Mouse (Mus musculus) thymus, adult 2 months (tissue): ENCODE results near the gene Cacng2. TPM values are rescaled to one million over a fixed set of nuclear protein-coding genes. Genes with fewer than 3 reads are reported as not detected.

ENCODE experiments used
- DNase-seq: peaks from one replicate; pipeline ENCODE4 v3.0.0; 2021
- H3K27ac ChIP-seq: fragments of 200-500 bp; 2 replicates; pipeline ENCODE4 v1.5.1; 2012; ENCODE audit warnings: low read length, control low read depth; ENCODE audit not compliant: control insufficient read depth, insufficient read depth
- H3K27me3 ChIP-seq: fragments of 200-500 bp; 2 replicates; pipeline ENCODE4 v1.6.1; 2012; ENCODE audit warnings: mild to moderate bottlenecking, low read length, moderate library complexity, mixed read lengths; ENCODE audit not compliant: control insufficient read depth, insufficient read depth
- H3K36me3 ChIP-seq: fragments of 200-500 bp; 2 replicates; pipeline ENCODE4 v1.6.1; 2012; ENCODE audit warnings: mild to moderate bottlenecking, low read length, moderate library complexity; ENCODE audit not compliant: control insufficient read depth, insufficient read depth
- H3K4me1 ChIP-seq: fragments of 200-500 bp; replicated peaks from 2 replicates; pipeline ENCODE4 v1.6.1; 2012; ENCODE audit warnings: low read length; ENCODE audit not compliant: control insufficient read depth, insufficient read depth
- H3K4me3 ChIP-seq: fragments of 200-500 bp; 2 replicates; pipeline ENCODE4 v1.5.1; 2012; ENCODE audit warnings: mild to moderate bottlenecking, low read length, control low read depth, moderate library complexity; ENCODE audit not compliant: control insufficient read depth, insufficient read depth
- CTCF ChIP-seq: fragments of 200-500 bp; IDR thresholded peaks from 2 replicates; pipeline ENCODE4 v1.5.1; 2012; ENCODE audit warnings: mild to moderate bottlenecking, control low read depth, low read length, moderate library complexity, borderline replicate concordance; ENCODE audit not compliant: control insufficient read depth, poor library complexity, insufficient read depth; ENCODE audit errors: extremely low read depth
- POLR2A ChIP-seq: fragments of 200-500 bp; IDR thresholded peaks from 2 replicates; pipeline ENCODE4 v1.6.1; 2012; ENCODE audit warnings: mild to moderate bottlenecking, low read length, control low read depth, moderate library complexity; ENCODE audit not compliant: control insufficient read depth, poor library complexity, insufficient read depth; ENCODE audit errors: extremely low read depth
- WGBS: fragments of 180-500 bp; shearing (Covaris S2); methylation state at CpG from one replicate; pipeline ENCODE4 v1.1.7; 2018; 5-methylcytosine and 5-hydroxymethylcytosine counted together
- polyA plus RNA-seq: library from polyadenylated mRNA; depleted of rRNA; stranded (reverse); fragments of >200 nt; gene quantifications from 2 replicates; pipeline ENCODE4 v1.2.3, GENCODE M21; 2012

Cacng2 gene
- polyA plus RNA-seq, 1 experiment = not detected

DNA sequence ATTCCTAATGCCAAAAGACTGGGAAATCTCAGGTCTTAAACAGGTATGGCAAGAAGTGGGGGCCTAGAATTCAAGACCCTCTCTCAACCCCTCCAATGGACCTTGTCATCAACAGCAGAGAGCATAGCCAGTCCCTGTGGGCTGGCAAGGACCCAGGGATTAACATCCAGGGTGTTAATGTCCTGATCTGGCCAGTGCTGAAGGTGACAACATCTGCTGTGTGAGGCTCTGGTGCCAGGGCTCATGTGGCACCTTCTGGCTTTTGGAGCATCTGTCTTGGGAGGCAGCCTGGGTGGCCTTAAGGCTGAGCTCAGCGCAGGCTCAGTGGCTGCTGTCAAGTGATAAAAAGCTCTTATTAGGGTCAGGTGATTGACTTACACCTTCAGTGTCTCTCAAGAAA, 62.9 kb downstream of the Cacng2 start:
- no peak for DNase-seq
- TF ChIP-seq POLR2A = no peak
- H3K36me3 ChIP-seq = no peaks in the 10 kb centered on the region
- no peak overlapping the region for H3K27ac ChIP-seq
- H3K27me3 ChIP-seq = no peaks in the 10 kb centered on the region
- WGBS = 78% methylated on average over 1 of the region's 1 CpGs
- no peaks in the 10 kb centered on the region for H3K4me1 ChIP-seq
- no peak overlapping the region for H3K4me3 ChIP-seq

DNA sequence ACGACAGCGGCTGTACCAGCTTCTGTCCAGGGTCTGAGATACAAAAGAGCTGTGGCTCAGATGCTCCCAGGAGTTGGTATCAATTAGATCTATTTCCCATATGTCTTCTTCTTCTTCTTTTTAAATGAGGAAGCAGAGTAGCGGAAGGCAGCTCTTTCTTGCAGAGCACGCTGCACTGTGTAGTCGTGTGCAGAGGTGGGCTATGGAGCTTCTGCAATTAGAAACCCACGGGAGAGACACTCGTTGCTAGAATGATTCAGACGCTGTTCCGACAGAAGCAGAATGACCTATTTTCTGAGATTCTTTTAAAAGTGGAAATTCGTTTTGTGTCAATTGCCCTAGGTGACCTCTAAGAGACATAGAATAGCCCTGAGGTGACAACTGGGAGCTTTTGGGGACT, 69.1 kb downstream of the Cacng2 start:
- no peak overlapping the region for H3K27ac ChIP-seq
- H3K4me3 ChIP-seq = no peak overlapping the region
- DNase-seq = no peak
- H3K36me3 ChIP-seq = no peaks in the 10 kb centered on the region
- H3K4me1 ChIP-seq = no peaks in the 10 kb centered on the region
- WGBS = 80% methylated on average over 10 of the region's 10 CpGs
- TF ChIP-seq CTCF (no peak), POLR2A (no peak)
- no peaks in the 10 kb centered on the region for H3K27me3 ChIP-seq

DNA sequence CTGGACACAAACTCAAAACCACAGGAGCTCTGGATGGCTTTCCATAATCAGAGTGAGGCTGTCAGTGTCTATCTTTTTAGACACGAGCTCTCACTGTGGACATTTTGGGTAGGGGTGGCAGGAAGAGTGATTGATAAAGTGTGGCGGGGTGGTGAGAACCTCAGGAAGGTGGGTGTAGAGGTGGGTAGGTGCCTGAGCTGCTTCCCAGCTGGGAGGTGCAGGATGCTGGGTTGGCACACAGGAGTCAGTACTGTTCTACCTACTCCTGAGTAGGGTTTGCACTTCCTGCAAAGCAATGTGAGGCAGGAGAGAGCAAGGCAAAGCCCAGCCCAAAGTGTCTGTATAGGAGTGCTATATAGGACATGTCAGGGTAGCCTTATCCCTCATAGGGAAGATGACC, 69.9 kb downstream of the Cacng2 start:
- H3K4me3 ChIP-seq = no peak overlapping the region
- 85% methylated on average over 2 of the region's 2 CpGs for whole genome bisulfite sequencing
- TF ChIP-seq CTCF (no peak), POLR2A (no peak)
- H3K4me1 ChIP-seq = no peaks in the 10 kb centered on the region
- no peaks in the 10 kb centered on the region for H3K27me3 ChIP-seq
- H3K27ac ChIP-seq = no peak overlapping the region
- DNase-seq = no peak
- H3K36me3 ChIP-seq = no peaks in the 10 kb centered on the region

DNA sequence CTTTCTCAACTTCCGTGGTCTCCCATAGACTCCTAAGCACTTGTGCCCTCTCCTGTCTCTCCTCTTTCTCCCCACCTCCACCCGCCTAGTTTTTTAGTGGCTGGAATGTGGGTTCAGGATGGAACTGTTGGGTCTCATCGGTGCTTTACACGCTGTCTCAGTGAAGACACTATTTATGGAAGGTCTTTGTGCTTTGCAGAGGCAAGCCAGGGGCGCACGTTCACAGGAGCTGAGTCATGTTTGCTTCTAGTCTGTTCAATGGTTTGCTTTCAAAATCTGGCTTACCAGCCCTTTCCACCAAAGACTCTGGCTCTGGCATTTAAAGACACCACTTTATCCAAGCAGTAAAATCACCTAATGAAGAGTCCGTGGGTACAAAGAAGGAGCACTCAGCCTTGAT, 74.0 kb downstream of the Cacng2 start:
- Histone ChIP-seq H3K36me3 (no peaks in the 10 kb centered on the region), H3K4me3 (no peak overlapping the region), H3K4me1 (no peaks in the 10 kb centered on the region), H3K27ac (no peak overlapping the region), H3K27me3 (no peaks in the 10 kb centered on the region)
- DNase-seq = no peak
- WGBS = 67% methylated on average over 7 of the region's 7 CpGs
- TF ChIP-seq CTCF (no peak), POLR2A (no peak)

DNA sequence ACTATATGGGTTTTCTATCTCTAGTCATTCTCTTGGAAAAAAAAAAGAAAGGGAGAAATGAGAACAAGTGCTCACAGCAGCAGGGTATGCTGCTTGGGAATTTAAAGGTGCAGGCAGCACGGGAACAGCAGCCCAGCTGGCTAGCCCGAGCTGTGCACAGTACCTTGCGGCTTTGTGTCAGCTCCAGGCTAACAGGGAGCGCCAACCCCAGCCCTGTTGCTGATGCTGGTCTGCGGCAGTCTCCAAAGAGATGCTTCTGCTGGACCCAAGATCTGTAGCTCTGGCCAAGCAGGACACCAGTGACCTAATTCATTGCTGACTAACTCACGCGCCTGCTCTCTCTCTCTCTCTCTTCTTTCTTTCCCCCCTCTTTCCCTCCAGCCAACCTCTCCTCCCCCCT, 74.5 kb downstream of the Cacng2 start:
- no peak for TF ChIP-seq POLR2A
- no peak for TF ChIP-seq CTCF
- H3K36me3 ChIP-seq = no peaks in the 10 kb centered on the region
- no peaks in the 10 kb centered on the region for H3K27me3 ChIP-seq
- no peak overlapping the region for H3K4me3 ChIP-seq
- no peak for DNase-seq
- no peak overlapping the region for H3K27ac ChIP-seq
- no peaks in the 10 kb centered on the region for H3K4me1 ChIP-seq
- 78% methylated on average over 7 of the region's 7 CpGs for WGBS

DNA sequence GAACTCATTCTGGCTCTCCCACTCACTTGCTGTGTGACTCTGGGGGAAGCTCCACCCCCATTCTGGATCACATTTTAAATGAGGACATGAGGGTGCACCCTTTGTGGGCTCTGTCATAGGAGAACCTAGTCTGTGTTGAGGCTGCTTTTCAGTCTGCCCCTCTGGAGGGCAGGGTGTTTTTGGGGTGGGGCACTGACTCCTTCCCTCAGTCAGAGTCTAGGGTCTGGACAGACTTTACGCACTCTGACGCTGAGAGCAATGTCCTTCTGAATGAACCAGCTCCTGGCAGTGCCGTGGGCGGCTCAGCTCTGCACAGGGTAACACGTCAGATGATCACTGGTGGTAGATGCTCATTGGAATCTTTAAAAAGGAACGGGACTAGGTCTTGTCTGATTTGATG, 75.0 kb downstream of the Cacng2 start:
- WGBS = 85% methylated on average over 6 of the region's 6 CpGs
- H3K36me3 ChIP-seq = no peaks in the 10 kb centered on the region
- TF ChIP-seq POLR2A (no peak), CTCF (no peak)
- H3K27ac ChIP-seq = no peak overlapping the region
- H3K27me3 ChIP-seq = no peaks in the 10 kb centered on the region
- H3K4me3 ChIP-seq = no peak overlapping the region
- DNase-seq = no peak
- H3K4me1 ChIP-seq = no peaks in the 10 kb centered on the region

DNA sequence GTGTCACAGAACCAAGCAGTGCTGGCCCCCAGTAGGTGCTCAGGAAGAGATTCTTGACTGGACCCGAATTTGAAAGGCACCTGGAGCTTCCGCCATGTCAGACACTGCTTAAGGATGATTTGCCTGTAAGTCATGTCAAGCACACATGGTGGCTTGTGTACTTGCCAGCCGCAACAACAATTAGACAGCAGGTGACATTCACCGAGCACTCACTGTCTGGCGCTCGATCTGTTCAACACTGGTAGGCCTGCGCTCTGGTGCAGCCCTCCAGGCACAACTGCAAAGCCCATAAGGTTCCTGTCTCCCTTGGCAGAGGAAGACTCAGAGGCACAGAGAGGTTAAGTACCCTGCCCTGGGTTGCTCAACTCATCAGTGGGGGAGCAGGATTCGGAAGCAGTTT, 77.1 kb downstream of the Cacng2 start:
- 89% methylated on average over 8 of the region's 8 CpGs for WGBS
- H3K4me1 ChIP-seq = no peaks in the 10 kb centered on the region
- TF ChIP-seq POLR2A (no peak), CTCF (no peak)
- H3K36me3 ChIP-seq = no peaks in the 10 kb centered on the region
- H3K4me3 ChIP-seq = no peak overlapping the region
- H3K27me3 ChIP-seq = no peaks in the 10 kb centered on the region
- H3K27ac ChIP-seq = no peak overlapping the region
- no peak for DNase-seq
